8 mouse cellular contexts compared by ENCODE assay signal in genomic region chr9:14641310-14642067, GRCm38 (mm10). TPM values are rescaled to one million over a fixed set of nuclear protein-coding genes. Genes with fewer than 3 reads are reported as not detected.
DNase-seq lines count a peak whose midpoint lies in the region; ATAC-seq lines count a peak whose summit lies in the region.

No protein-coding gene starts in this region.

- peak overlapping the region; percentile 9; the same call in 1 of the 2 replicates for H3K4me2 ChIP-seq in embryonic facial prominence, embryonic 13.5 days
- H3K4me2 ChIP-seq in intestine, embryonic 15.5 days (replicated peaks) = no peak overlapping the region
- no peak overlapping the region for H3K4me2 ChIP-seq in lung, embryonic 15.5 days

- 31% methylated on average over 7 of the region's 7 CpGs for WGBS in embryonic facial prominence, embryonic 13.5 days
- 43% methylated on average over 7 of the region's 7 CpGs for WGBS in intestine, embryonic 15.5 days
- WGBS in lung, embryonic 15.5 days = 40% methylated on average over 7 of the region's 7 CpGs

- H3K9me3 ChIP-seq in embryonic facial prominence, embryonic 13.5 days = no peaks in the 10 kb centered on the region
- no peaks in the 10 kb centered on the region for H3K9me3 ChIP-seq in intestine, embryonic 15.5 days
- H3K9me3 ChIP-seq in lung, embryonic 15.5 days = no peaks in the 10 kb centered on the region

- peak; percentile 48 for DNase-seq in gastrocnemius, postnatal 25 days
- no peak for DNase-seq in gastrocnemius, adult 18-20 months (ENCODE audit: low spot score)
- no peak for DNase-seq in left cerebral cortex, adult 9 months (ENCODE audit: low spot score in 2 of 2)
- DNase-seq in thymus, postnatal 36 days = no peak
- DNase-seq in gastrocnemius, postnatal 14 days = no peak

- no peaks in the 10 kb centered on the region for H3K27me3 ChIP-seq in embryonic facial prominence, embryonic 13.5 days
- no peaks in the 10 kb centered on the region for H3K27me3 ChIP-seq in intestine, embryonic 15.5 days (replicated peaks)
- H3K27me3 ChIP-seq in lung, embryonic 15.5 days = no peaks in the 10 kb centered on the region

- ATAC-seq in embryonic facial prominence, embryonic 13.5 days (ENCODE audit: insufficient number of reproducible peaks, insufficient read depth, low FRiP score, low TSS enrichment, low read depth) = no peak
- ATAC-seq in intestine, embryonic 15.5 days = peak; percentile 51
- peak; percentile 54; the same call in 1 of the 2 replicates for ATAC-seq in lung, embryonic 15.5 days (ENCODE audit: borderline replicate concordance, extremely low read depth, low FRiP score, low TSS enrichment)

- no peak overlapping the region; the same call in 1 of the 2 replicates for H3K9ac ChIP-seq in embryonic facial prominence, embryonic 13.5 days
- no peak overlapping the region for H3K9ac ChIP-seq in intestine, embryonic 15.5 days
- no peak overlapping the region for H3K9ac ChIP-seq in lung, embryonic 15.5 days

- intact Hi-C loops in gastrocnemius, postnatal 14 days (cut with DNase I; ENCODE audit: low total_unique reads) = no loop called here

- peak overlapping the region; percentile 87 for H3K27ac ChIP-seq in embryonic facial prominence, embryonic 13.5 days
- peak overlapping the region; percentile 13; the same call in 1 of the 2 replicates for H3K27ac ChIP-seq in intestine, embryonic 15.5 days
- peak overlapping the region; percentile 75 for H3K27ac ChIP-seq in lung, embryonic 15.5 days

- no peak overlapping the region for H3K4me3 ChIP-seq in embryonic facial prominence, embryonic 13.5 days
- H3K4me3 ChIP-seq in intestine, embryonic 15.5 days (replicated peaks) = no peak overlapping the region
- no peak overlapping the region for H3K4me3 ChIP-seq in lung, embryonic 15.5 days

- no peaks in the 10 kb centered on the region for H3K36me3 ChIP-seq in embryonic facial prominence, embryonic 13.5 days
- H3K36me3 ChIP-seq in intestine, embryonic 15.5 days = no peaks in the 10 kb centered on the region
- H3K36me3 ChIP-seq in lung, embryonic 15.5 days = no peaks in the 10 kb centered on the region

- H3K4me1 ChIP-seq in embryonic facial prominence, embryonic 13.5 days = peaks cover 42% of the 10 kb centered on the region
- H3K4me1 ChIP-seq in intestine, embryonic 15.5 days (replicated peaks) = peaks cover 2% of the 10 kb centered on the region; the same call in 1 of the 2 replicates
- peaks cover 27% of the 10 kb centered on the region for H3K4me1 ChIP-seq in lung, embryonic 15.5 days

RNA-seq across cellular contexts. Expression of gene Amotl1, which starts 3.4 kb away (rescaled TPM):
- 100 to 1,000 TPM; 221 to 341 TPM for total RNA-seq in gastrocnemius, postnatal 25 days (2021)
- total RNA-seq in gastrocnemius, adult 18-20 months (2021) = 100 to 1,000 TPM; 330 to 339 TPM
- polyA plus RNA-seq in embryonic facial prominence, embryonic 13.5 days (2015; fragmentation: Nextera tagmentation; extraction: Ambion mirVana) = 35.4 and 35.5 TPM in 2 replicates
- polyA plus RNA-seq in intestine, embryonic 15.5 days (2015; fragmentation: Nextera tagmentation; extraction: Ambion mirVana) = 10.1 and 11.7 TPM in 2 replicates
- polyA plus RNA-seq in lung, embryonic 15.5 days (2015; fragmentation: Nextera tagmentation; extraction: Ambion mirVana) = 17.7 and 19.1 TPM in 2 replicates
- total RNA-seq in gastrocnemius, postnatal 14 days (2021) = 100 to 1,000 TPM; 264 to 270 TPM

Comparison
In these comparisons a context has a peak if more than half of its experiments do, and no peak if none do; other contexts are left out.
1. H3K27ac ChIP-seq: peak in every context shown above with its lines; median percentile 87 in embryonic facial prominence, embryonic 13.5 days; 75 in lung, embryonic 15.5 days; 13 in intestine, embryonic 15.5 days.